Mouse (Mus musculus) limb, embryonic 14.5 days (tissue): ENCODE measurements around the gene Kcng3. TPM values are rescaled to one million over a fixed set of nuclear protein-coding genes. Genes with fewer than 3 reads are reported as not detected.

Experiments
- ATAC-seq: fragments of 200-750 bp; cut with Nextera tagmentation; 2 replicates; pipeline ENCODE4 v1.8.0; 2017; ENCODE audit warnings: low read depth, moderate number of reproducible peaks, moderate TSS enrichment; ENCODE audit not compliant: low FRiP score
- DNase-seq: peaks from one replicate; pipeline ENCODE4 v3.0.0-alpha.2; 2015; ENCODE audit warnings: low spot score
- H3K27ac ChIP-seq: fragments of 300-500 bp; sonication (generic); replicated peaks from 2 replicates; pipeline ENCODE4 v1.5.1; 2014; ENCODE audit warnings: low read depth, mild to moderate bottlenecking, low read length, moderate library complexity, mixed read lengths
- H3K27me3 ChIP-seq: fragments of 300-500 bp; sonication (generic); 2 replicates; pipeline ENCODE4 v1.6.1; 2014; ENCODE audit warnings: low read length, mixed read lengths; ENCODE audit not compliant: control insufficient read depth, insufficient read depth
- H3K36me3 ChIP-seq: fragments of 300-500 bp; sonication (generic); 2 replicates; pipeline ENCODE4 v1.6.1; 2014; ENCODE audit warnings: mild to moderate bottlenecking, low read length, moderate library complexity, mixed read lengths; ENCODE audit not compliant: control insufficient read depth, insufficient read depth
- H3K4me1 ChIP-seq: fragments of 300-500 bp; sonication (generic); 2 replicates; pipeline ENCODE4 v1.6.1; 2014; ENCODE audit warnings: antibody characterized with exemption, low read length, mixed read lengths; ENCODE audit not compliant: control insufficient read depth, insufficient read depth
- H3K4me2 ChIP-seq: fragments of 300-500 bp; sonication (generic); replicated peaks from 2 replicates; pipeline ENCODE4 v1.6.1; 2014; ENCODE audit warnings: low read depth, mild to moderate bottlenecking, low read length, moderate library complexity; ENCODE audit not compliant: severe bottlenecking
- H3K4me3 ChIP-seq: fragments of 300-500 bp; sonication (generic); replicated peaks from 2 replicates; pipeline ENCODE4 v1.5.1; 2014; ENCODE audit warnings: low read length
- H3K9ac ChIP-seq: fragments of 300-500 bp; sonication (generic); 2 replicates; pipeline ENCODE4 v1.6.1; 2014; ENCODE audit warnings: mild to moderate bottlenecking, low read depth, low read length, moderate library complexity; ENCODE audit not compliant: severe bottlenecking
- H3K9me3 ChIP-seq: fragments of 300-500 bp; sonication (generic); 2 replicates; pipeline ENCODE4 v1.6.1; 2016; ENCODE audit warnings: low read length; ENCODE audit not compliant: control insufficient read depth
- POLR2A ChIP-seq: fragments of 200-500 bp; IDR thresholded peaks from 2 replicates; pipeline ENCODE4 v1.8.0; 2012; ENCODE audit warnings: inconsistent platforms, mild to moderate bottlenecking, moderate library complexity, borderline replicate concordance; ENCODE audit not compliant: insufficient read depth, insufficient read length; ENCODE audit errors: extremely low read depth
- WGBS: fragments of 180-500 bp; shearing (Covaris S2); extraction: QIAGEN DNeasy Blood & Tissue Kit; methylation state at CpG from one replicate; pipeline ENCODE4 v1.1.7; 2014; 5-methylcytosine and 5-hydroxymethylcytosine counted together
- polyA plus RNA-seq, 2 experiments: library from polyadenylated mRNA; depleted of rRNA in 1 of 2; stranded (reverse) in 1 of 2; unstranded in 1 of 2; fragments of >200 nt; fragmentation: Nextera tagmentation in 1 of 2; extraction: Ambion mirVana in 1 of 2; gene quantifications; 2 replicates each; pipeline versions ENCODE4 v1.2.1 to v1.2.3; 2012 to 2014

The Kcng3 gene
- polyA plus RNA-seq, 2 experiments, result 0.06 TPM; not detected in 1

DNA sequence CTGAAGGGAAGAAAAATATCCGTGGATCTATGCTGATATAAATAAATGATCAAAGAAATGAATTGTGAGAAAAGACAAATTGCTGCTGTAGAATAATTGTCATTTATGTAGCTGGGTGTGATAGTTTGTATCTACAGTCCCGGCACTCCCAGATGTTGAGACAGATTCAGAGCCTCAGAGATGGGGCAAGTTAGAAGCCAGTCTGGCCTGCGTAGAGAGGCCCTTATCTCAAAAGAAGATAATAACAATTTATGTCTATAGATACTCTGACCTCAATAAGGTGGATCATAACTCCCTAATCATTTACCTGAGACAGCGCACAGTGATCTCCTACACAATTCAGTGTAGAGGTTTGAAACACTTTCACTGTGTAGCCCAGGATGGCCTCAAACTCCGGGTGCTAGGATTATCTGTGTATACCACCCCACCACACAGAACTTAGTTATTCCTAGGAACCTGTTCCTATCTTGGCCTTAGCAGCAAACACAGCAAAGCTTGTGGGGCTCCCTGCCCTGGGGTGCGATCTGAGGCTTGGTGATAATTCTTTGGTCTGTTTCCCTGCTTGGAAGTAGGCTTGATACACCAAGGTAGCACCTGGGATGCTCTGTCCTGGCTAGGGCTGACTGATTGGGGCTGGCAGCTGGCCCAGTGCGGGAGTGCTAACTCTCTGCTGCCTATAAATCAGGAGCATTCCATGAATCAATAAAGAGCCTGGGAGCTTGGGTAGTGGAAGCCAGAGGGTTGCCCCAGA, 19.4 kb upstream of the Kcng3 start:
- no peaks in the 10 kb centered on the region for H3K9me3 ChIP-seq
- no peak overlapping the region for H3K4me2 ChIP-seq
- H3K27me3 ChIP-seq, result no peaks in the 10 kb centered on the region
- no peak for TF ChIP-seq POLR2A
- 84% methylated on average over 7 of the region's 7 CpGs for WGBS
- DNase-seq (no peak), ATAC-seq (no peak)
- H3K4me3 ChIP-seq, result no peak overlapping the region
- no peaks in the 10 kb centered on the region for H3K36me3 ChIP-seq
- no peaks in the 10 kb centered on the region for H3K4me1 ChIP-seq
- H3K27ac ChIP-seq, result no peak overlapping the region
- H3K9ac ChIP-seq, result no peak overlapping the region

GRCm38 (mm10) chr17:83649986-83650385, 18.3 kb upstream of the Kcng3 start:
- no peaks in the 10 kb centered on the region for H3K27me3 ChIP-seq
- no peak for ATAC-seq

DNA sequence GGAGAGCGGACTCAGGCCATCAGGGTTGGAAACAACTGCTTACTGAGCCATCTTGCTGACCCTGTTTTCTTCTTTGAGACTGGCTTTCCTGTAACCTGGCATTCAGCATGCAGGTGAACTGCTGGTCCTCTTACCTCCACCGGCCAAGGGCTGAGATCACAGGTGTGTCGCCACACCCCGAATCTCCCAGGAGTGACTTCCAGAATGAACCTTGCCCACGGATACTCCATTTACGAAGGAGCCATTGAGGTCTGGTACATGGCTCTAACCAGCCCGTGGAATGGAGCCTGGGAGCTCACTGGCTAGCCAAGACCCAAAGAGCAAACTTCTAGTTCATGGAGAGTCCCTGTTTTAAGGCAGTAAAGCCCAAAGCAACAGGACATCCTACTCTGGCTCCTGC, 15.7 kb upstream of the Kcng3 start:
- Histone ChIP-seq H3K4me1 (no peaks in the 10 kb centered on the region), H3K27me3 (no peaks in the 10 kb centered on the region), H3K36me3 (no peaks in the 10 kb centered on the region), H3K9me3 (no peaks in the 10 kb centered on the region), H3K4me3 (no peak overlapping the region), H3K27ac (no peak overlapping the region), H3K9ac (no peak overlapping the region), H3K4me2 (no peak overlapping the region)
- WGBS, result 92% methylated on average over 7 of the region's 7 CpGs
- DNase-seq, result no peak
- no peak for TF ChIP-seq POLR2A
- ATAC-seq, result no peak

More at GRCm38 (mm10) chr17:83649986-83650385, 18.3 kb upstream of the Kcng3 start:
- Histone ChIP-seq H3K36me3 (no peaks in the 10 kb centered on the region), H3K9me3 (no peaks in the 10 kb centered on the region), H3K4me3 (no peak overlapping the region), H3K4me1 (no peaks in the 10 kb centered on the region), H3K9ac (no peak overlapping the region), H3K4me2 (no peak overlapping the region), H3K27ac (no peak overlapping the region)
- DNase-seq, result no peak
- 89% methylated on average over 3 of the region's 3 CpGs for WGBS
- no peak for TF ChIP-seq POLR2A

DNA sequence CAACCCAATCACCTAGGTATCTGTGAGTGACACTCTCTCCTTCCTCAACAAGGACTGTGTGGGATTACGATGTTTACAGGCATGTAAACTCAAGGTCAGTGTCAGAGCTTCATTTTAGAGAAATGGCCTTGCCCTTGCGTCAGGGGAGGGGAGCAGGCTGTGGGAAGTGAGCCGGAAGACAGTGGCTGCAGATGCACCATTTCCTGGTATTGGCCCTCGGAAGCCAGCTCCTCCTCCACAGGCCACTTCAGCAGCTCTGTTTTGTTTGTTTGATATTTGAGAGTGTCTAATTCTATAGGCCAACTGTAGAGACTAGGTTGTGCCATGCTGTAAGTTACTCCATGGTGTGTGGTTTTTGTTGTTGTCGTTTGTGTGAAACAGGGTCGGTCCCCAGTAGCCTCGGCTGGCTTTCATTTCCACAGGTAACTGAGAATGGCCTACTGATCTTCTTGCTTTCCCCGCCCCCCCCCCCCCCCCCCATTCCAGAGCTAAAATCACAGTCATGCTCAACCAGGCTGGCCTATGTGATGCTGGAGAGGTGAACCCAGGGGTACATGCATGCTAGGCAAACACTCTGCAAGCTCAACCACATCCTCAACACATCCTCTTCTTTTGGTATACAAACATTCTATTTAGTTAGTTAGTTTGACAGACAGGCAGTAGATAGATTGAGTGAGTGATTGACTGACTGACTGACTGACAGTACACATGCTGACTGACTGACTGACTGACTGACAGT, 14.9 kb upstream of the Kcng3 start:
- H3K27ac ChIP-seq, result no peak overlapping the region
- no peaks in the 10 kb centered on the region for H3K36me3 ChIP-seq
- ATAC-seq (no peak), DNase-seq (no peak)
- no peak for TF ChIP-seq POLR2A
- H3K4me2 ChIP-seq, result no peak overlapping the region
- 77% methylated on average over 8 of the region's 8 CpGs for WGBS
- no peak overlapping the region for H3K9ac ChIP-seq
- H3K4me3 ChIP-seq, result no peak overlapping the region
- no peaks in the 10 kb centered on the region for H3K27me3 ChIP-seq
- no peaks in the 10 kb centered on the region for H3K9me3 ChIP-seq
- H3K4me1 ChIP-seq, result no peaks in the 10 kb centered on the region

- ATAC-seq (no peak), DNase-seq (no peak)
- Histone ChIP-seq H3K36me3 (no peaks in the 10 kb centered on the region), H3K4me3 (no peak overlapping the region), H3K4me1 (no peaks in the 10 kb centered on the region), H3K27me3 (no peaks in the 10 kb centered on the region), H3K4me2 (no peak overlapping the region), H3K9ac (no peak overlapping the region), H3K27ac (no peak overlapping the region), H3K9me3 (no peaks in the 10 kb centered on the region)
- no peak for TF ChIP-seq POLR2A
- 59% methylated on average over 9 of the region's 9 CpGs for WGBS
Measured at GRCm38 (mm10) chr17:83645226-83645808, 13.6 kb upstream of the Kcng3 start.
